Mouse (Mus musculus) olfactory bulb, adult 2 months (tissue): Measurements from ENCODE around the gene Eps8.

Source experiments
- CTCF ChIP-seq: fragments of 200-500 bp; IDR thresholded peaks from 2 replicates; pipeline ENCODE4 v1.5.1; 2012; ENCODE audit warnings: low read depth, mild to moderate bottlenecking, low read length, moderate library complexity; ENCODE audit not compliant: insufficient read depth
- POLR2A ChIP-seq: fragments of 200-500 bp; IDR thresholded peaks from 2 replicates; pipeline ENCODE4 v1.6.1; 2012; ENCODE audit warnings: mild to moderate bottlenecking, low read depth, low read length, moderate library complexity; ENCODE audit not compliant: insufficient read depth

- TF ChIP-seq CTCF: no peak
- no peak for TF ChIP-seq POLR2A
Observed at GRCm38 (mm10) chr6:137473433-137473832, 181.2 kb downstream of the Eps8 start.
